Mouse (Mus musculus): Measurements from ENCODE around the gene Myh7b.

- TF ChIP-seq EP300 (IDR thresholded peaks at IDR 0.05) (no peak), CTCF (IDR thresholded peaks at IDR 0.05) (no peak)
Observed at GRCm38 (mm10) chr2:155628519-155628918, 17.5 kb downstream of the Myh7b start.

Measured in lung, postnatal 0 days (tissue).